Mouse (Mus musculus): Measurements from ENCODE around the gene Sar1a. TPM values are rescaled to one million over a fixed set of nuclear protein-coding genes. Genes with fewer than 3 reads are reported as not detected.

The Sar1a gene
- 66.6 and 67.0 TPM in 2 replicates for polyA plus RNA-seq (2015; fragmentation: Nextera tagmentation; extraction: Ambion mirVana)

GRCm38 (mm10) chr10:61680015-61680913, at the start of gene Sar1a:
Gene Sar1a (plus strand): TSS chr10:61680299.
- Histone ChIP-seq H3K4me3 (ENCODE audit: low read depth, low read length) (peak within 1 kb of the TSS; percentile 95), H3K4me1 (ENCODE audit: control insufficient read depth, low read depth, low read length) (peaks cover 15% of the 10 kb centered on the region), H3K4me2 (ENCODE audit: low read depth, low read length) (peak within 1 kb of the TSS; percentile 89), H3K36me3 (ENCODE audit: control insufficient read depth, insufficient read depth) (peaks cover 4% of the 10 kb centered on the region), H3K9ac (ENCODE audit: low read depth, low read length) (peak within 1 kb of the TSS; percentile 92), H3K9me3 (replicated peaks; ENCODE audit: control insufficient read depth, low read length) (no peaks in the 10 kb centered on the region), H3K27ac (ENCODE audit: low read length) (peak within 1 kb of the TSS; percentile 81), H3K27me3 (ENCODE audit: control insufficient read depth, insufficient read depth, low read depth, low read length) (no peaks in the 10 kb centered on the region)
- under 1% methylated on average over 82 of the region's 84 CpGs for WGBS (ENCODE audit: insufficient replicate concordance)
- ATAC-seq (ENCODE audit: low read depth) = peak; percentile 99

GRCm38 (mm10) chr10:61632445-61632844, 47.7 kb upstream of the Sar1a start:
- no peak overlapping the region for H3K4me3 ChIP-seq (ENCODE audit: low read depth, low read length)
- ATAC-seq (ENCODE audit: low read depth) = no peak
- H3K4me2 ChIP-seq (ENCODE audit: low read depth, low read length) = no peak overlapping the region
- 35% methylated on average over 10 of the region's 10 CpGs for WGBS (ENCODE audit: insufficient replicate concordance)
- H3K27me3 ChIP-seq (ENCODE audit: control insufficient read depth, insufficient read depth, low read depth, low read length) = no peaks in the 10 kb centered on the region
- H3K9me3 ChIP-seq (replicated peaks; ENCODE audit: control insufficient read depth, low read length) = no peaks in the 10 kb centered on the region
- H3K36me3 ChIP-seq (ENCODE audit: control insufficient read depth, insufficient read depth) = no peaks in the 10 kb centered on the region
- H3K27ac ChIP-seq (ENCODE audit: low read length) = no peak overlapping the region
- H3K4me1 ChIP-seq (ENCODE audit: control insufficient read depth, low read depth, low read length) = no peaks in the 10 kb centered on the region
- H3K9ac ChIP-seq (ENCODE audit: low read depth, low read length) = no peak overlapping the region

GRCm38 (mm10) chr10:61637055-61637454, 43.0 kb upstream of the Sar1a start:
- 50% methylated on average over 7 of the region's 7 CpGs for WGBS (ENCODE audit: insufficient replicate concordance)
- H3K9me3 ChIP-seq (replicated peaks; ENCODE audit: control insufficient read depth, low read length) = no peaks in the 10 kb centered on the region
- ATAC-seq (ENCODE audit: low read depth) = no peak
- H3K4me3 ChIP-seq (ENCODE audit: low read depth, low read length) = no peak overlapping the region
- no peaks in the 10 kb centered on the region for H3K36me3 ChIP-seq (ENCODE audit: control insufficient read depth, insufficient read depth)
- no peaks in the 10 kb centered on the region for H3K4me1 ChIP-seq (ENCODE audit: control insufficient read depth, low read depth, low read length)
- no peak overlapping the region for H3K4me2 ChIP-seq (ENCODE audit: low read depth, low read length)
- no peak overlapping the region for H3K9ac ChIP-seq (ENCODE audit: low read depth, low read length)
- H3K27ac ChIP-seq (ENCODE audit: low read length) = no peak overlapping the region
- no peaks in the 10 kb centered on the region for H3K27me3 ChIP-seq (ENCODE audit: control insufficient read depth, insufficient read depth, low read depth, low read length)

GRCm38 (mm10) chr10:61640363-61640762, 39.7 kb upstream of the Sar1a start:
- ATAC-seq (ENCODE audit: low read depth) = no peak
- H3K27me3 ChIP-seq (ENCODE audit: control insufficient read depth, insufficient read depth, low read depth, low read length) = no peaks in the 10 kb centered on the region
- WGBS (ENCODE audit: insufficient replicate concordance) = 57% methylated on average over 4 of the region's 4 CpGs

GRCm38 (mm10) chr10:61646557-61646956, 33.5 kb upstream of the Sar1a start:
- Histone ChIP-seq H3K9me3 (replicated peaks; ENCODE audit: control insufficient read depth, low read length) (no peaks in the 10 kb centered on the region), H3K27me3 (ENCODE audit: control insufficient read depth, insufficient read depth, low read depth, low read length) (no peaks in the 10 kb centered on the region), H3K4me2 (ENCODE audit: low read depth, low read length) (no peak overlapping the region), H3K36me3 (ENCODE audit: control insufficient read depth, insufficient read depth) (no peaks in the 10 kb centered on the region), H3K9ac (ENCODE audit: low read depth, low read length) (no peak overlapping the region), H3K4me1 (ENCODE audit: control insufficient read depth, low read depth, low read length) (peaks cover 19% of the 10 kb centered on the region), H3K27ac (ENCODE audit: low read length) (peak overlapping the region; percentile 71), H3K4me3 (ENCODE audit: low read depth, low read length) (no peak overlapping the region)
- WGBS (ENCODE audit: insufficient replicate concordance) = 53% methylated on average over 7 of the region's 7 CpGs
- no peak; the same call in 1 of the 2 replicates for ATAC-seq (ENCODE audit: low read depth)

More at GRCm38 (mm10) chr10:61640363-61640762, 39.7 kb upstream of the Sar1a start:
- Histone ChIP-seq H3K27ac (ENCODE audit: low read length) (no peak overlapping the region), H3K9ac (ENCODE audit: low read depth, low read length) (no peak overlapping the region), H3K4me3 (ENCODE audit: low read depth, low read length) (no peak overlapping the region), H3K4me2 (ENCODE audit: low read depth, low read length) (no peak overlapping the region), H3K36me3 (ENCODE audit: control insufficient read depth, insufficient read depth) (no peaks in the 10 kb centered on the region), H3K4me1 (ENCODE audit: control insufficient read depth, low read depth, low read length) (no peaks in the 10 kb centered on the region), H3K9me3 (replicated peaks; ENCODE audit: control insufficient read depth, low read length) (no peaks in the 10 kb centered on the region)

GRCm38 (mm10) chr10:61647790-61648736, 32.0 kb upstream of the Sar1a start, which contains the start of gene Ppa1:
Gene Ppa1 (plus strand): TSS chr10:61648552.
- 3% methylated on average over 36 of the region's 50 CpGs for WGBS (ENCODE audit: insufficient replicate concordance)
- Histone ChIP-seq H3K4me2 (ENCODE audit: low read depth, low read length) (peak within 1 kb of the TSS; percentile 97), H3K4me3 (ENCODE audit: low read depth, low read length) (peak within 1 kb of the TSS; percentile 90)

GRCm38 (mm10) chr10:61648737-61649645, 31.1 kb upstream of the Sar1a start:
- no peaks in the 10 kb centered on the region for H3K27me3 ChIP-seq (ENCODE audit: control insufficient read depth, insufficient read depth, low read depth, low read length)
- H3K9me3 ChIP-seq (replicated peaks; ENCODE audit: control insufficient read depth, low read length) = no peaks in the 10 kb centered on the region
- no peaks in the 10 kb centered on the region for H3K36me3 ChIP-seq (ENCODE audit: control insufficient read depth, insufficient read depth)
- H3K9ac ChIP-seq (ENCODE audit: low read depth, low read length) = peak overlapping the region; percentile 90
- H3K27ac ChIP-seq (ENCODE audit: low read length) = peak overlapping the region; percentile 80
- peak overlapping the region; percentile 97 for H3K4me2 ChIP-seq (ENCODE audit: low read depth, low read length)
- H3K4me1 ChIP-seq (ENCODE audit: control insufficient read depth, low read depth, low read length) = peaks cover 19% of the 10 kb centered on the region
- 1% methylated on average over 49 of the region's 49 CpGs for WGBS (ENCODE audit: insufficient replicate concordance)
- peak; percentile 68 for ATAC-seq (ENCODE audit: low read depth)
- peak overlapping the region; percentile 90 for H3K4me3 ChIP-seq (ENCODE audit: low read depth, low read length)

More at GRCm38 (mm10) chr10:61647790-61648736, 32.0 kb upstream of the Sar1a start, which contains the start of gene Ppa1:
- Histone ChIP-seq H3K27ac (ENCODE audit: low read length) (peak within 1 kb of the TSS; percentile 80), H3K27me3 (ENCODE audit: control insufficient read depth, insufficient read depth, low read depth, low read length) (no peaks in the 10 kb centered on the region), H3K9ac (ENCODE audit: low read depth, low read length) (peak within 1 kb of the TSS; percentile 90), H3K9me3 (replicated peaks; ENCODE audit: control insufficient read depth, low read length) (no peaks in the 10 kb centered on the region), H3K4me1 (ENCODE audit: control insufficient read depth, low read depth, low read length) (peaks cover 19% of the 10 kb centered on the region), H3K36me3 (ENCODE audit: control insufficient read depth, insufficient read depth) (no peaks in the 10 kb centered on the region)
- peak; percentile 95 for ATAC-seq (ENCODE audit: low read depth)

- H3K9ac ChIP-seq (ENCODE audit: low read depth, low read length) = no peak overlapping the region
- no peak for ATAC-seq (ENCODE audit: low read depth)
- no peaks in the 10 kb centered on the region for H3K9me3 ChIP-seq (replicated peaks; ENCODE audit: control insufficient read depth, low read length)
- peaks cover 9% of the 10 kb centered on the region for H3K4me1 ChIP-seq (ENCODE audit: control insufficient read depth, low read depth, low read length)
- H3K27me3 ChIP-seq (ENCODE audit: control insufficient read depth, insufficient read depth, low read depth, low read length) = no peaks in the 10 kb centered on the region
- no peak overlapping the region for H3K27ac ChIP-seq (ENCODE audit: low read length)
- H3K4me3 ChIP-seq (ENCODE audit: low read depth, low read length) = no peak overlapping the region
- H3K4me2 ChIP-seq (ENCODE audit: low read depth, low read length) = no peak overlapping the region
- 80% methylated on average over 4 of the region's 4 CpGs for WGBS (ENCODE audit: insufficient replicate concordance)
- H3K36me3 ChIP-seq (ENCODE audit: control insufficient read depth, insufficient read depth) = no peaks in the 10 kb centered on the region
Observed at GRCm38 (mm10) chr10:61654105-61654504, 26.0 kb upstream of the Sar1a start.
